Mouse (Mus musculus) left cerebral cortex, adult 11 months (tissue): Measurements from ENCODE around the gene Gm7138.
"Not testable (repeated sequence)": the region's sequence is repeated elsewhere in the genome, so short reads cannot be mapped to it uniquely, and the experiment has no call there.

Experiments used
- DNase-seq: peaks from one replicate; pipeline ENCODE4 v3.0.0; 2022; ENCODE audit warnings: low spot score

Gm7138 gene

DNA sequence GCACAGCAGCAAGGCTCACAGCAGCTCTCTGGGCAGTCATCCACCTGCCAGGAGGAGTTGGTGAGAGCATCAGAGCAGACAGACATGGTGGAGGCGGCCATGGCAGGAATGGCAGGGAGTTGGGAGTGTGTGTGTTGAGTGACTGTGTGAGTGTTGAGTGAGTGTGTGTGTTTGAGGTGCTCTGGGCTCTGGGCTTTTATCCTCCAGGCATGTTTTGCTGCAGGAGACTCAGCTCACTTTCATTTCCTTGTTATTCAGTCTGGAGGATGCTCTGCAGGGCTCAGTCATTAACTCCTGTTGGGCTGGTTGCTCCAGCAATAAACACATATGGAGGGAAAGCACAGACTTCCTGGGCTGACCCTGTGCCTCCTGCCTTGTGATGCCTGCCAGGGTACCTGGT lies at the start of gene Gm7138:
TSS of gene Gm7138 (minus strand) at position 101 of the 400 bp plus-strand sequence.
- DNase-seq = not testable (repeated sequence)

GRCm38 (mm10) chr10:77819203-77819602 lies 42.5 kb upstream of the Gm7138 start:
- DNase-seq = no peak

DNA sequence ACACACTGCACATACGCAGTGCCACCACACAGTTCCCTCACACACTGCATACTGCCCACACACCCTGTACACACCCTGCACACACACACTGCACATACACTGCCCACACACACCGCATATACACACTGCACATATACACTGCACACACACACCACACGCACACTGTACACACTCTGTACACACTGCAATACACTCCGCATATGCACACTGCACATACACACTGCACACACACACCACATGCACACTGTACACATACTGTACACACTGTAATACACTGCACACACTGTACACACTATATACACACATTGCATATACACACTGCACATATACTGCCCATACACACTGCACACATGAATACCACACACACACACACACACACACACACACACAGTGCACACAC lies 41.8 kb upstream of the Gm7138 start:
- no peak for DNase-seq

GRCm38 (mm10) chr10:77815514-77815913 lies 38.8 kb upstream of the Gm7138 start:
- no peak for DNase-seq

DNA sequence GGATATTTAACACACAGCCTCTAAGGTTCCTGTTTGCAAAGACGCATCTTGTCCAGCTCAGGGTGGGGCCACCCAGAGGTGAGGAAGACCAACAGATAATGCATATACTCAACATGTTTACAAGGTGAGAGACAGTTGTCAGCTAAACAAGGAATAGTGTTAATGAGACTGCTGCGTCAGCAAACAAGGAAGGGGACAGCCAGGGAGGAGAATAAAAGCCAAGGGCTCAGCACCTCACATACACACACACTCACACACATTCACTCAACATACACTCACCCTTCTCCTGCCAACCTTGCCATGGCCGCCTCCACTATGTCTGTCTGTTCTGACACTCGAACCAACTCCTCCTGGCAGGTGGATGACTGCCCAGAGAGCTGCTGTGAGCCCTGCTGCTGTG lies 37.6 kb upstream of the Gm7138 start, which contains the start of gene Gm2696:
TSS of gene Gm2696 (plus strand) at position 301 of the 400 bp plus-strand sequence.
- DNase-seq = no peak

DNA sequence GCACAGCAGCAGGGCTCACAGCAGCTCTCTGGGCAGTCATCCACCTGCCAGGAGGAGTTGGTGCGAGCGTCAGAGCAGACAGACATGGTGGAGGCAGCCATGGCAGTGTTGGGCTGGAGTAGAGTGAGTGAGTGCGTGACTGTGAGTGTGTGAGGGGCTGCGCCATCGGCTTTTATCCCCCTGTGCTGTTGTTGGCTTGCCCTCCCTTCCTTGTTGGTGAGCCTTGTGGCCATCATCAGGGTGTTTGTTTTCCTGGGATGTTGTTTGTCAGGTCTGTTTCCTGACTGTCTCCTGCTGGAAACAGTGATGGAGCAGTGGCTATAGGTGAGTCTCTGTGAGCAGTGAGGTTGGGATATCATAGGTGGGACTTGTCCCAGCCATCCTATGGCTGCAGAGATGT lies 35.0 kb upstream of the Gm7138 start, which contains the start of gene Gm9507:
TSS of gene Gm9507 (minus strand) at position 101 of the 400 bp plus-strand sequence.
- no peak for DNase-seq

DNA sequence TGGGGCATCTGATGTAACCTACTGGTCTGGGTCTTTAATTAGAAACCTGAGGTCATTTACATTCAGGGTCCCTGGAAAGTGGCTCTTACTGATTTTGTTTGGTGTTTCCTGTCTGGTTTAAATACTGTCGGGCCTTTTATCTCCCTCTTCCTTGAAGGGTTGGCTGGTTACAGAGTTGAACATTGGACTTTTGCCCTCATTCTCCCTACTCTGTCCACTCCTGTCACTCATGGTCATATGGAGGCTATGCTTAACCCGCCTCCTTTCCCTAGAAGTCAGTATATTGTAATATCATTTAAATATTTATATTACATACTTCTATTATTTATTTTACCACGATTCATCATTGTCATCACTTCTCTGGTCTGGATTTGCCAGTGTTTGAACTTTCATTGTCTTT lies 27.4 kb upstream of the Gm7138 start:
- DNase-seq = no peak

- DNase-seq = no peak
Observed at GRCm38 (mm10) chr10:77798921-77799508, 22.3 kb upstream of the Gm7138 start, which contains the start of gene Gm19668. Gm19668 (minus strand) TSS chr10:77799133.

- not testable (repeated sequence) for DNase-seq
Observed at GRCm38 (mm10) chr10:77798164-77798920, 21.6 kb upstream of the Gm7138 start.

GRCm38 (mm10) chr10:77797677-77798076 lies 20.9 kb upstream of the Gm7138 start:
- DNase-seq = no peak

DNA sequence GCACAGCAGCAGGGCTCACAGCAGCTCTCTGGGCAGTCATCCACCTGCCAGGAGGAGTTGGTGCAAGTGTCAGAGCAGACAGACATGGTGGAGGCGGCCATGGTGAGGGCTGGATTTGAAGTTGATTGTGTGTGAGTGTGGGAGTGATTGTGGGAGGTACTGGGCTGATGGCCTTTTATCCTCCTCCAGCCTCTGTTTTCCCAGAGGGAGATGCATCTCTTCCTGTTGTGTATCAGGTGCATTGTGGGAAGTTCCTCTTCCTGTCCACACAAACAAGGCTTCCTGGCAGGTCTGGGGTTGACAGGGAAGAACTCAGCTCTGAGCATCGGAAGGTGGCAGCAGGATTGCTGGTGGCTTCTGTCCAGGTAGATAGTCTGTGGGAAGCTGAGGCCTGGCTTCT lies 18.2 kb upstream of the Gm7138 start, which contains the start of gene Gm9639:
TSS of gene Gm9639 (minus strand) at position 101 of the 400 bp plus-strand sequence.
- DNase-seq = no peak

DNA sequence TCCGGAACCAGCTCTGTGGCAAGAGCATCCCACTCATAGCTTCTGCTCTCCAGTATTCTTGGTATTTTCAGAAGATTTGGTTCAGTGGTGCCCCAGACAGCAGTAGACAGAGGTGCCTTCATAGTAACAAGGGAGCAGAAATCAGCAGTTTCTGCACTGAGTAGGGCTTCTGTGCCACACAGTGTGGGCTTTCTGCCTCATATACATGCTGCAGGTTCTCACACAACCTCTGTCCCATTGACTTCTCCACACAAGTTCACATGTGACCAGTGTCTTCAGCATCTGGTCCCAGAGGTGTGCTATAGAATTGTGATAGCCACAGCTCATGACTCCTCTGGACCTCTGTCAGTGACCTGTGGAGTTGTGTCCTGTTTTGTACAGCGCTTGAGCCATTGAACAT lies 11.9 kb upstream of the Gm7138 start:
- no peak for DNase-seq

GRCm38 (mm10) chr10:77787876-77788275 lies 11.1 kb upstream of the Gm7138 start, which contains the start of gene Gm7137:
Gm7137 (minus strand) TSS chr10:77788200.
- DNase-seq = not testable (repeated sequence)

- not testable (repeated sequence) for DNase-seq
Observed at GRCm38 (mm10) chr10:77783396-77783795, 6.7 kb upstream of the Gm7138 start.

- DNase-seq = not testable (repeated sequence)
Observed at GRCm38 (mm10) chr10:77782442-77782841, 5.7 kb upstream of the Gm7138 start, which contains the start of gene Gm3250. Gm3250 (minus strand) TSS chr10:77782542.

- not testable (repeated sequence) for DNase-seq
Observed at GRCm38 (mm10) chr10:77772142-77772541, 4.6 kb downstream of the Gm7138 start.

GRCm38 (mm10) chr10:77771225-77771624 lies 5.5 kb downstream of the Gm7138 start, which contains the start of gene Gm3238:
Gm3238 (minus strand) TSS chr10:77771325.
- not testable (repeated sequence) for DNase-seq

- DNase-seq = no peak
Observed at GRCm38 (mm10) chr10:77769727-77770126, 7.0 kb downstream of the Gm7138 start.

GRCm38 (mm10) chr10:77759582-77759981 lies 17.2 kb downstream of the Gm7138 start, which contains the start of gene Gm3233:
Gm3233 (minus strand) TSS chr10:77759682.
- DNase-seq = not testable (repeated sequence)

DNA sequence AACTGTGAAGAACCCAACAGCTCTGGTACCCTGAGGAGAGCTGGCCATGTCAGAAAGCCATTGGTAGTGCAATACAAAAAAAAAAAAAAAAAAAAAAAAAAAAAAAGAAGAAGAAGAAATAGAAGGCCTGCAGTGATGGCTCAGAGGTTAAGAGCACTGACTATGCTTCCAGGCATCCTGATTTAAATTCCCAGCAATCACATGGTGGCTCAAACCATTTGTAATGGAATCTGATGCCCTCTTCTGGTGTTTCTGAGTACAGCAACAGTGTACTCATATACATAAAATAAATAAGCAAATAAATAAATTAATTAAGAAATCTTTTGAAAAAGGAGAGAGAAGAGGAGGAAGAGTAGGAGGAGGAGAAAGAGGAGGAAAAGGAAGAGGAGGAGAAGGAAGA lies 23.3 kb downstream of the Gm7138 start:
- DNase-seq = no peak

DNA sequence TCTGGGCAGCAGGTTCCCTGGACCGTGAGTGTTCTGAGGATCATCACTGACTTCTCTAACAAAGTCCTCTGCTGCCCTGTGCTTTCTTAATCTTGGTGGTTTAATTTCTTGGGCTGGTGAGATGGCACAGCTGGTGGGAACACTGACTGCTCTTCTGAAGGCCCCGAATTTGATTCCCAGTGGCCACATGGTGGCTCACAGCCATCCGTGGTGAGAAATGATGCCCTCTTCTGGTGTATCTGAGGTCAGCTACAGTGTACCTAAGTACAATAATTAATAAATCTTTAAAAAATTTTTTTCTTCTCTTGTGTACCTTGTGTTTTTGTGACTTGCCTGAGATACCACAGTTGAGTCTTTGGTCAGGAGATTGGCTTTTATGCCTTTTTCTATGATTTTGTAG lies 24.4 kb downstream of the Gm7138 start:
- DNase-seq = not testable (repeated sequence)

- DNase-seq = not testable (repeated sequence)
Observed at GRCm38 (mm10) chr10:77751254-77751653, 25.5 kb downstream of the Gm7138 start, which contains the start of gene Gm9736. Gm9736 (minus strand) TSS chr10:77751354.

- not testable (repeated sequence) for DNase-seq
Observed at GRCm38 (mm10) chr10:77750686-77751085, 26.1 kb downstream of the Gm7138 start.
